Mouse (Mus musculus): ENCODE data around the gene Dlx6. TPM values are rescaled to one million over a fixed set of nuclear protein-coding genes. Genes with fewer than 3 reads are reported as not detected.

The Dlx6 gene
- polyA plus RNA-seq, 1 experiment from 2014 or later: not detected

DNA sequence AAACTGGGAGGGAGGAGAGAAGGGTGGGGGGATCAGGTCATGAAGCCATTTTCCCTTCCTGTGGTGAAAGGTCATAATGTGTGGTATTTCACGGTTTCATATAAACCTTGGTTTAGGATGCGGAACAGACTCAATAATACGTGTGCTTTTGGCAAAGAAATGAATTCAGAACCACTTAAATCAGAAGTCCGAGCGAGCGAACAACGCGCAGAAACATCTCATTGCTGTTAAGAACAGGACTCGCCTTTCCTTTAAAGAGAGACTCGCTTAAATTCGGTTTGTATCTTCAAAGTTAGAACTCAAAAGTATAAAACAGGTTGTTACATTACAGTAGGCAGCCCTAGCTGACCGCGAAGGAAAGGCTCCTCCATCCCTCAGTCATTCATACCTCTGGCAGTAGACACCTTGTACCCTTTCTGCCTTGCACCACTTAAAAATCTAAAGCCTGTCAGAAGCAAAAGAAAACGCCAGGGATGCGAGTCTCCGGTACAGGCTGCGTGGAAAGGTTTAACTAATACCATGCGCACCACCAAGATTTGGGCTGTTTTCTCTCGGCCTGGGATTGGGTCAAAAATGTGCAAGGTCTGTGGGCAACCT lies 10.4 kb downstream of the Dlx6 start:
- H3K36me3 ChIP-seq: no peaks in the 10 kb centered on the region
- no peak overlapping the region for H3K4me2 ChIP-seq
- ATAC-seq (ENCODE audit: low FRiP score): no peak; the same call in 1 of the 2 replicates
- peaks cover 98% of the 10 kb centered on the region for H3K27me3 ChIP-seq
- WGBS: 1% methylated on average over 19 of the region's 19 CpGs
- H3K27ac ChIP-seq: no peak overlapping the region
- H3K4me3 ChIP-seq: no peak overlapping the region
- H3K9me3 ChIP-seq: no peaks in the 10 kb centered on the region
- 0 out of 2 replicates have a peak, but pooled peaks cover 3% of the 10 kb centered on the region for H3K4me1 ChIP-seq (replicated peaks)
- no peak overlapping the region for H3K9ac ChIP-seq

- 0 out of 2 replicates have a peak overlapping the region, but pooled peaks have one; percentile 4 for H3K4me3 ChIP-seq
- H3K36me3 ChIP-seq: no peaks in the 10 kb centered on the region
- no peaks in the 10 kb centered on the region for H3K9me3 ChIP-seq
- H3K4me2 ChIP-seq: no peak overlapping the region
- ATAC-seq (ENCODE audit: low FRiP score): peak; percentile 22; the same call in 1 of the 2 replicates
- H3K9ac ChIP-seq: no peak overlapping the region
- 0 out of 2 replicates have a peak, but pooled peaks cover 5% of the 10 kb centered on the region for H3K4me1 ChIP-seq (replicated peaks)
- WGBS: 1% methylated on average over 24 of the region's 25 CpGs
- H3K27me3 ChIP-seq: peaks cover 98% of the 10 kb centered on the region
- H3K27ac ChIP-seq: no peak overlapping the region
Measured at GRCm38 (mm10) chr6:6874073-6874771, 11.1 kb downstream of the Dlx6 start.

- Histone ChIP-seq H3K4me3 (no peak overlapping the region), H3K9ac (no peak overlapping the region), H3K4me1 (replicated peaks) (0 out of 2 replicates have a peak, but pooled peaks cover 5% of the 10 kb centered on the region), H3K9me3 (no peaks in the 10 kb centered on the region), H3K27me3 (peaks cover 99% of the 10 kb centered on the region), H3K27ac (no peak overlapping the region), H3K36me3 (no peaks in the 10 kb centered on the region), H3K4me2 (no peak overlapping the region)
- WGBS: under 1% methylated on average over 11 of the region's 11 CpGs
- no peak for ATAC-seq (ENCODE audit: low FRiP score)
Measured at GRCm38 (mm10) chr6:6875136-6875535, 12.0 kb downstream of the Dlx6 start.

- no peak for ATAC-seq (ENCODE audit: low FRiP score)
- H3K9ac ChIP-seq: no peak overlapping the region
- H3K4me2 ChIP-seq: no peak overlapping the region
- WGBS: 3% methylated on average over 9 of the region's 9 CpGs
- H3K9me3 ChIP-seq: no peaks in the 10 kb centered on the region
- H3K27me3 ChIP-seq: peaks cover 99% of the 10 kb centered on the region
- no peaks in the 10 kb centered on the region for H3K36me3 ChIP-seq
- H3K4me3 ChIP-seq: no peak overlapping the region
- H3K4me1 ChIP-seq (replicated peaks): 0 out of 2 replicates have a peak, but pooled peaks cover 5% of the 10 kb centered on the region
- H3K27ac ChIP-seq: no peak overlapping the region
Measured at GRCm38 (mm10) chr6:6875676-6876075, 12.5 kb downstream of the Dlx6 start.

DNA sequence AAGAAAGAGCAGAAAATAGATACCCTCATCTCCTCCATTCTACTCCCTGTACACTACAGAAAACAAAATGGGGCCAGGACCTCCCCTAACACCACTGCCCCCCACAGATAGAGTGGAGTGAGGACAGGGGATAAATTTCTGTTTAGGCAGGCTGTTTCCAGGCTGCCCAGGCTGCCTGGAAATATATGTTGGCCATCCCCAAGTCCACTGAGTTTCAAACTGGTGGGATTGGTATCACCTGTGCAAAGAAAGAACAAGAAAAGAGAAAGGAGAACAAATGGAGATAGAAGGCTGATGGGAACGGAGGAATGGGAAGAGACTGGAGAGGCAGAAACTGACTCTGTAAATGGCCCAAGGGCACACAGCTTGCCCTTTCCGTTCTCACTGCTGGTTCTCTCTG lies 13.1 kb downstream of the Dlx6 start:
- Histone ChIP-seq H3K27ac (no peak overlapping the region), H3K4me2 (no peak overlapping the region), H3K9ac (no peak overlapping the region), H3K4me3 (no peak overlapping the region), H3K36me3 (no peaks in the 10 kb centered on the region), H3K9me3 (no peaks in the 10 kb centered on the region), H3K4me1 (replicated peaks) (peaks cover 10% of the 10 kb centered on the region), H3K27me3 (peaks cover 99% of the 10 kb centered on the region)
- 0% methylated on average over 2 of the region's 2 CpGs for WGBS
- ATAC-seq (ENCODE audit: low FRiP score): no peak

- no peak for ATAC-seq (ENCODE audit: low FRiP score)
- H3K36me3 ChIP-seq: no peaks in the 10 kb centered on the region
- H3K9me3 ChIP-seq: no peaks in the 10 kb centered on the region
- no peak overlapping the region for H3K27ac ChIP-seq
- H3K4me1 ChIP-seq (replicated peaks): peaks cover 15% of the 10 kb centered on the region
- WGBS: 6% methylated on average over 7 of the region's 7 CpGs
- H3K4me2 ChIP-seq: no peak overlapping the region
- no peak overlapping the region for H3K4me3 ChIP-seq
- H3K27me3 ChIP-seq: peaks cover 99% of the 10 kb centered on the region
- no peak overlapping the region for H3K9ac ChIP-seq
Measured at GRCm38 (mm10) chr6:6876731-6877130, 13.6 kb downstream of the Dlx6 start.

- Histone ChIP-seq H3K27ac (no peak overlapping the region), H3K27me3 (peaks cover 99% of the 10 kb centered on the region), H3K4me1 (replicated peaks) (peaks cover 18% of the 10 kb centered on the region), H3K9ac (no peak overlapping the region), H3K4me3 (no peak overlapping the region), H3K36me3 (no peaks in the 10 kb centered on the region), H3K9me3 (no peaks in the 10 kb centered on the region), H3K4me2 (no peak overlapping the region)
- 9% methylated on average over 5 of the region's 5 CpGs for WGBS
- no peak for ATAC-seq (ENCODE audit: low FRiP score)
Measured at GRCm38 (mm10) chr6:6877346-6877910, 14.3 kb downstream of the Dlx6 start.

GRCm38 (mm10) chr6:6877981-6878840 lies 15.1 kb downstream of the Dlx6 start:
- no peak; the same call in 1 of the 2 replicates for ATAC-seq (ENCODE audit: low FRiP score)
- Histone ChIP-seq H3K4me2 (no peak overlapping the region), H3K27ac (no peak overlapping the region), H3K4me3 (no peak overlapping the region), H3K9me3 (no peaks in the 10 kb centered on the region), H3K9ac (no peak overlapping the region), H3K27me3 (peaks cover 99% of the 10 kb centered on the region), H3K4me1 (replicated peaks) (peaks cover 18% of the 10 kb centered on the region), H3K36me3 (no peaks in the 10 kb centered on the region)
- 2% methylated on average over 34 of the region's 34 CpGs for WGBS

DNA sequence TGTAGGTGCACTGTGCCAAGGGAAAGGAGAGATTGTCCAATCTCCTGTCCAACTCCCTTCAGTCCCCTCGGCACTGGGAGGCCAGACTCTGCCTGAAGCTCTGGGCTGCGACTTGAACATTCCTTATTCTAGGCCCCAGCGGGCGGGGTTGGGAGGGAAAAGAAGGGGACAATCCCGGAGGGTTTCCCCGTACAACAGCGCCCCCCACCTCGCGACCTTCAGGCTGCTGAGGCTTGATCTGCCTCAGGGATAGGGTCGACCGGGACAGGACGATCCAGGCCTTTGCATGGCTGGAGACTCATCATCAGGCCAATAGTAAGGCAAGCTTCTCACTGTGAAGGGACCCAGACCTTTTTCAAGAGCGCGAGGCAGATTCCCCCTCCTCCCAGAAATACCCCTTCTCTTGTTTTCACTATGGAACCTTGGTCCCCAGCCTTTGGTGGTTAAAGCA lies 15.7 kb downstream of the Dlx6 start:
- Histone ChIP-seq H3K9ac (no peak overlapping the region), H3K4me3 (no peak overlapping the region), H3K4me2 (no peak overlapping the region), H3K36me3 (no peaks in the 10 kb centered on the region), H3K4me1 (replicated peaks) (peaks cover 18% of the 10 kb centered on the region), H3K9me3 (no peaks in the 10 kb centered on the region), H3K27ac (no peak overlapping the region), H3K27me3 (peaks cover 99% of the 10 kb centered on the region)
- WGBS: under 1% methylated on average over 14 of the region's 14 CpGs
- no peak; the same call in 1 of the 2 replicates for ATAC-seq (ENCODE audit: low FRiP score)

DNA sequence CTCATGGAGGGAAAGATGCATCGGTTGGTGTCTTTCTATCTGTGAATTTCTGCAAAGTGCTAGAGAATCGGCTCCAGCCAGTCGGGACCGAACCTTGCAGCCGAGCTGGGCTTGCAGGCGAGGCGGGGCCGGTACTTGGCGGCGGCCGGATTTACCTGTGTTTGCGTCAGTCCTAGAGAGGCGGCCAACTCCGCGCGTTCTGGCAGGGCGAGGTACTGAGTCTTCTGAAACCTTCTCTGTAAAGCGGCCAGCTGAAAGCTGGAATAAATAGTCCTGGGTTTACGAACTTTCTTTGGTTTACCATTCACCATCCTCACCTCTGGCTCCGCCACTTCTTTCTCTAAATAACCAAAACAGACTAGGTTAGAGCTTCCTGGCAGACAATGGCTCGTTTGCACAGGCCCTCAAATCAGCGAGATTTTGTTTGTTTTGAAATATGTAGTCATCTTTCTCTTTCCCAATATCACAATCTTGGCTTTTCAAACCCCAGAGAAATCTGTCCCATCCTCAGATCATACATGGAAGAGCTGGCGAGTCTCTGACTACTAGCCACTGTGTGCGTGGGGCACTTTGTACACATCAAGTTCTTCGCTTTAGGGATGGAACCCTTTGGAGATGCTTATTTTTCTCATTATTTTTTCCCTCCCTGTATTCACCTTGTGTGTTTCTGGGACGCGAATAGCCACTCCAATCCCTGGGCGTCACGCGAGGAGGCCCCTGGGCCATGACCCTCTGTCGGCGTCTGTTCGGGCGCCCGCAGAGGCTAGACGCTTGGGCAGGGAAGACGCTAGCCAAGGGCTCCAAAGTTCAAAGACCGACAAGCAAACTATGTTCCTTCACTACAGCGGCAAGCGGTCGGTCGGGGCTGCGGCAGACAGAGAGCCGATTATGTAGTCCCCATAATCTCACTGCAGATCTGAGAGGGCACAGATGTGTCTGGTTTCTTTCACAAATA lies 16.5 kb downstream of the Dlx6 start:
- Histone ChIP-seq H3K9me3 (no peaks in the 10 kb centered on the region), H3K9ac (no peak overlapping the region), H3K4me2 (no peak overlapping the region), H3K4me3 (no peak overlapping the region), H3K4me1 (replicated peaks) (peaks cover 18% of the 10 kb centered on the region), H3K27ac (no peak overlapping the region), H3K27me3 (peaks cover 98% of the 10 kb centered on the region), H3K36me3 (no peaks in the 10 kb centered on the region)
- ATAC-seq (ENCODE audit: low FRiP score): no peak
- 2% methylated on average over 44 of the region's 44 CpGs for WGBS

Data from hindbrain, embryonic 13.5 days (tissue).